Mouse (Mus musculus) brain, embryonic 14.5 days (tissue): ENCODE measurements around the gene Sdk1.

Experiments
- CTCF ChIP-seq: fragments of 200-500 bp; IDR thresholded peaks from 2 replicates; pipeline ENCODE4 v1.5.1; 2012; ENCODE audit warnings: inconsistent platforms, mild to moderate bottlenecking, moderate library complexity, borderline replicate concordance; ENCODE audit not compliant: insufficient read depth, insufficient read length; ENCODE audit errors: extremely low read depth
- POLR2A ChIP-seq: fragments of 200-500 bp; IDR thresholded peaks from 2 replicates; pipeline ENCODE4 v1.6.1; 2012; ENCODE audit warnings: mild to moderate bottlenecking, inconsistent platforms, borderline replicate concordance; ENCODE audit not compliant: poor library complexity, insufficient read depth, insufficient read length, severe bottlenecking; ENCODE audit errors: extremely low read depth

DNA sequence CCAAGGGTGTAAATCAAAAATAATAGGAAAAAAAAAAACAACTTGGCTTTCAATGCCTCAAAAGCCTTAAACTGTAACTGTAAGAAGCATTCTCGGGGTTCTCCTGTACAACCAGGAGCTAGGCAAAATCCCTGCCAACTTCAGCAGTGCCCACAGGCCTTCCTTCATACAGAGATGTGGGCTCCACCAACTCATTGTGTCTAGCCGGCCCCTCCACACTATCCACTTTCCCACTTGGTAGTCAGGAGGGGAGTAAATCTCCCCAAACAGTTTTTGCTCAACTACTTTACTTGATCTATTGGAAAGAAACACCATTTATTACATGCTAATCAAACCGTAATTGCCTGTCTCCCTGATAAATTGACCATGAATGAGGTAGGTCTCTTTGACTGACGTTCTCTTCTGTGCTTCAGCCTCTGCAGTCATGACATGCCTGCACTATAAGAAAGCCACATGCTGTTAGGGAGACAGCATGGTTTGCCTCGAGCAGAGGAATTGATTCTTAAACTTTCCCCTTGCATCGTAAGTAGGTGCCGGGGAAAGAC, 445.7 kb downstream of the Sdk1 start:
- TF ChIP-seq CTCF: no peak
- TF ChIP-seq POLR2A: no peak
